Mouse (Mus musculus) left cerebral cortex, adult 18-20 months (tissue): Measurements from ENCODE around the gene Gm6482. TPM values are rescaled to one million over a fixed set of nuclear protein-coding genes. Genes with fewer than 3 reads are reported as not detected.
"Not testable (repeated sequence)": the region's sequence is repeated elsewhere in the genome, so short reads cannot be mapped to it uniquely, and the experiment has no call there.

Source experiments
- DNase-seq, 2 experiments: peaks; one replicate each; pipeline ENCODE4 v3.0.0; 2021 to 2022; ENCODE audit warnings: low spot score in 2 of 2, mixed read lengths in 1 of 2
- long read RNA-seq, 2 experiments: library from polyadenylated mRNA; stranded (forward); transcript quantifications; one replicate each; pipeline ENCODE4 v2.0.0; 2021
- total RNA-seq, 2 experiments: library from RNA; stranded (reverse); gene quantifications; 2 replicates each; pipeline ENCODE4 v1.2.3; 2021

Gm6482 gene
- total RNA-seq: not detected
- long read RNA-seq, experiment 1: 0 reads
- long read RNA-seq, experiment 2: 0 reads

DNA sequence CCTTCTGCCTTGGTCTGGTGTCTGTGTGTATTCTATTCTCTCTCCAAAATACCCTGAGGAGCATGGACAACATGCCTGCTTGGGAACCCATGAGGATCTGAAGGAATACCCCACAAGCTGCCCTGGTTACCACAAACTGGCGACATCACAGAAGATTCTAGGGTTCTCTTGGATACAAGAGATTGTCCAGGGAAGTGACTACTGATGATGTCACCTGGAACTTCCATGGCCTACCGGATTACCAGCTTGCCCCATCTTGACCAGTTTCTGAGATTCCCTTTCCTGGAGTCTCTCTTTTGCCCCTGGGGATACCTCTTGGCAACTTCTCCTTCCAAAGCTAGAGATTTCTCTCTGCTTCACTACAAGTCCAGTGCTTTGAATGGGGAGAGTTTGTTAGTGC lies at the start of gene Gm6482:
Gene Gm6482 (minus strand): TSS at position 101 of the 400 bp plus-strand sequence.
- DNase-seq: not testable (repeated sequence)

DNA sequence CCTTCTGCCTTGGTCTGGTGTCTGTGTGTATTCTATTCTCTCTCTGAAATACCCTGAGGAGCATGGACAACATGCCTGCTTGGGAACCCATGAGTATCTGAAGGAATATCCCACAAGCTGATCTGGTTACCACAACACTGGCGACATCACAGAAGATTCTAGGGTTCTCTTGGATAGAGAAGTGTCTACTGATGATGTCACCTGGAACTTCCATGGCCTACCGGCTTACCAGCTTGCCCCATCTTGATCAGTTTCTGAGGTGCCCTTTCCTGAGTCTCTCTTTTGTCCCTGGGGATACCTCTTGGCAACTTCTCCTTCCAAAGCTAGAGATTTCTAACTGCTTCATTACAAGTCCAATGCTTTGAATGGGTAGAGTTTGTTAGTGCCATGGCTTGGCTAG lies 45.3 kb upstream of the Gm6482 start, which contains the start of gene Gm7954:
Gene Gm7954 (minus strand): TSS at position 101 of the 400 bp plus-strand sequence.
- not testable (repeated sequence) for DNase-seq

DNA sequence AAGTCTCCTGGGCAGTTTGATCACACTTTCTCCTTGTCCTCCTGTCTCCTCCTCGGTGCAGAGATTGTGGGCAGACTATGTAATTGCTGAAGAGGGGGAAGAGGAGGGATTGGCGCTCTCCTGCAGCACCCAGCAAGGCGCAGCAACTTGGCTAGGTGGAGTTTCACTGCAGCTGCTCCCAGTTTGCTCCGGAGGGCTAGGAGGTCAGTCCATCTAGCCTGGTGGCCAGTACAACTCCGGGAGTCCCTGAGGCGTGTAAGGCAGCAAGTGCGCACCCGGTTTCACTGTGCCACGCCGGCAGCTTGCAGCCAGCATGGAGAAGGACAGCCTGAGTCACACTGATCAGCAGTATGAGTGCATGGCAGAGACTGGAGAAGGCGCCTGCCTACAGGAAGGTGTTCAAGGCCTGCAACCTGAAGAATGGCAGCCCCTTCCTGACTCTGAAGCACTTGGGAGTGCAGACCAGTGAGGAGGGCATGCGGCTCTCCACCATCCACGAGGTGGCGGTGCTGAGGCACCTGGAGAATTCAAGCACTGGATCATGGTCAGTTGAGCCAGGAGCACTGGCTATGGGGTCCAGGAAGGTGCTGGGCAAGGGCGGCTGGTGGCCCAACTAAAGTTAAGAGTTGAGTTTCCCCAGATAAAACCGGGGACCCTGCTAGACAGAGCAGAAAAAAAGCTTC lies 17.5 kb upstream of the Gm6482 start:
- peak; percentile 41 to 54 for DNase-seq

DNA sequence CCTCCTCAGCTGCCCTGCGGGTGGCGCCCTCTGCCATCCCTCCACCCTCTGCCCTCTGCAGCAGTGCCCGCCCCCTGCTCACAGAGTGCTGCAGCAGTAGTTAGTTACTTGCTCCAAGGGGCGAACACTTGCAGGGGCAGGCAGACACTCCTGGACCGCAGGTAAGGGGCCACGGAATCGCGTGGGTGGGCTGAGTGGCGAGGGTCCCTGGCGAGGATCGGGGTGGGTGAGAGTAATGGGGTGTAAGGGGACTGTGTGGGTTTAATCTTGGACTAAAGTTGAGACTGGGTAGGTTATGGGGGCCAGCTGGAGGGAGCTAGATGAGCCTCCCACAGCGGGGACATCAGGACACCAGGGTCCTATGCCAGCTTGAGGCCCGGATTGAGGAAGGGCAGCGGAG lies 16.6 kb upstream of the Gm6482 start:
- DNase-seq: peak in 1 of 2 experiments; percentile 1

DNA sequence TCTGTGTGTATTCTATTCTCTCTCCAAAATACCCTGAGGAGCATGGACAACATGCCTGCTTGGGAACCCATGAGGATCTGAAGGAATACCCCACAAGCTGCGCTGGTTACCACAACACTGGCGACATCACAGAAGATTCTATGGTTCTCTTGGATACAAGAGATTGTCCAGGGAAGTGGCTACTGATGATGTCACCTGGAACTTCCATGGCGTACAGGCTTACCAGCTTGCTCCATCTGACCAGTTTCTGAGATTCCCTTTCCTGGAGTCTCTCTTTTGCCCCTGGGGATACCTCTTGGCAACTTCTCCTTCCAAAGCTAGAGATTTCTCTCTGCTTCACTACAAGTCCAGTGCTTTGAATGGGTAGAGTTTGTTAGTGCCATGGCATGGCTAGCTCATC lies 21.8 kb downstream of the Gm6482 start, which contains the start of gene Gm7945:
Gene Gm7945 (minus strand): TSS at position 101 of the 400 bp plus-strand sequence.
- not testable (repeated sequence) for DNase-seq

Other genes with a start within 250 kb of the Gm6482 start
- not detected for gene Sftpd, start 223.1 kb downstream of the Gm6482 start, total RNA-seq
- under 1 TPM; 0.53 to 0.87 TPM for gene Gm2832, start 129.5 kb downstream of the Gm6482 start, total RNA-seq
- not detected for gene Gm5798, start 59.7 kb downstream of the Gm6482 start, total RNA-seq
- gene Gm7945, start 21.9 kb downstream of the Gm6482 start, total RNA-seq: not detected
- gene Gm7954, start 45.2 kb upstream of the Gm6482 start, total RNA-seq: not detected
- gene Gm3486, start 81.2 kb upstream of the Gm6482 start, total RNA-seq: under 1 TPM in 1 of 2 experiments, not detected in 1; 0.73 TPM
- gene Gm7970, start 147.3 kb upstream of the Gm6482 start, total RNA-seq: not detected
- gene 1700049E17Rik2, start 164.9 kb upstream of the Gm6482 start, total RNA-seq: 1 to 10 TPM in 1 of 2 experiments, under 1 TPM in 1; 0.74 to 1.4 TPM
- gene Gm3072, start 216.3 kb upstream of the Gm6482 start, total RNA-seq: not detected
- gene Gm3676, start 238.2 kb upstream of the Gm6482 start, total RNA-seq: not detected